Mouse (Mus musculus): Measurements from ENCODE around the gene Tsks. TPM values are rescaled to one million over a fixed set of nuclear protein-coding genes. Genes with fewer than 3 reads are reported as not detected.

The Tsks gene
- polyA plus RNA-seq, 1 experiment from 2014 or later = not detected

DNA sequence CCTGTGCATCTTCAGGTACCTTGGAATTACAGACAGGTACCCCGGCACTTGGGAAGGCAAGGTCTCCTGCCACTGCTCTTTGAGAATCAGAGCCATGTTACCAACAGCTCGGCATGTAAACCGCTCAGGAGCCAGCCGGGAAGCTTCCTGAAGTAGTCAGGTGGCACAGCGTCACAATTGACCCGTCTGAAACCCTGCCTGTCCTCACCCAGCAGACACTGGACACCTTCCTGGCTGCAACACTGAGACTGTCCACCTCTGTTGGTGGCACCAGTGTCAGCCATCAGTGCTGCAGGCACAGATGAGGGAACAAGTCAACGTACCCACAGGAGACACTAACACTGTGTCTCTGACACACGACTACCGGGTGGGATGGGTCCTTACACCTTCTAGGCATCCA, 27.7 kb upstream of the Tsks start:
- Histone ChIP-seq H3K4me2 (no peak overlapping the region), H3K4me3 (replicated peaks) (no peak overlapping the region), H3K36me3 (replicated peaks) (peaks cover 85% of the 10 kb centered on the region), H3K9me3 (replicated peaks) (no peaks in the 10 kb centered on the region), H3K27ac (replicated peaks) (no peak overlapping the region), H3K27me3 (no peaks in the 10 kb centered on the region), H3K9ac (no peak overlapping the region), H3K4me1 (replicated peaks) (peaks cover 34% of the 10 kb centered on the region)
- no peak for ATAC-seq (ENCODE audit: insufficient read depth)
- 90% methylated on average over 9 of the region's 9 CpGs for WGBS (ENCODE audit: insufficient replicate concordance)

- Histone ChIP-seq H3K9ac (no peak overlapping the region), H3K27me3 (no peaks in the 10 kb centered on the region), H3K36me3 (replicated peaks) (peaks cover 83% of the 10 kb centered on the region), H3K4me1 (replicated peaks) (peaks cover 35% of the 10 kb centered on the region), H3K27ac (replicated peaks) (no peak overlapping the region), H3K9me3 (replicated peaks) (no peaks in the 10 kb centered on the region), H3K4me2 (no peak overlapping the region), H3K4me3 (replicated peaks) (no peak overlapping the region)
- ATAC-seq (ENCODE audit: insufficient read depth) = no peak
- 82% methylated on average over 6 of the region's 6 CpGs for WGBS (ENCODE audit: insufficient replicate concordance)
These were observed 26.8 kb upstream of the Tsks start for GRCm38 (mm10) chr7:44916191-44916590.

DNA sequence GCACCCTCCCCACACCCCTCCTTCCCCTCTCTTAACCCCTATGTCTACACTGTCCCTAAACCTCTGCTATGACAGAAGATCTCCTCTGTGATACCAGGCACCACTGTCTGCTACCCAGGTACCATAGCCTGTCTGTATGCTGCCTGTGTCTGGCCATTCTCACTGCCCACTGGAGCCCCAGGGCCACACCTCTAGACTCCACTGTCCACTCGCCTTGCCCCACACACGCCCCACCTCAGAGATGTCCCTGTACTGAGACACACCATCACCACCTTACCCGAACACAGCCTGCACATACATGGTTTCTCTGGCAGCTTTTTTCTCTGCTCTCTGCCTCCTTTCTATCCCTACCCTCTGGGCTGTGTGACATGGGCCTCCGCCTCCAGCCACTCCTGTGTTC, 26.1 kb upstream of the Tsks start:
- Histone ChIP-seq H3K27ac (replicated peaks) (no peak overlapping the region), H3K4me3 (replicated peaks) (no peak overlapping the region), H3K9ac (no peak overlapping the region), H3K9me3 (replicated peaks) (no peaks in the 10 kb centered on the region), H3K36me3 (replicated peaks) (peaks cover 80% of the 10 kb centered on the region), H3K4me2 (no peak overlapping the region), H3K27me3 (no peaks in the 10 kb centered on the region), H3K4me1 (replicated peaks) (peaks cover 38% of the 10 kb centered on the region)
- WGBS (ENCODE audit: insufficient replicate concordance) = 83% methylated on average over 4 of the region's 4 CpGs
- ATAC-seq (ENCODE audit: insufficient read depth) = no peak

DNA sequence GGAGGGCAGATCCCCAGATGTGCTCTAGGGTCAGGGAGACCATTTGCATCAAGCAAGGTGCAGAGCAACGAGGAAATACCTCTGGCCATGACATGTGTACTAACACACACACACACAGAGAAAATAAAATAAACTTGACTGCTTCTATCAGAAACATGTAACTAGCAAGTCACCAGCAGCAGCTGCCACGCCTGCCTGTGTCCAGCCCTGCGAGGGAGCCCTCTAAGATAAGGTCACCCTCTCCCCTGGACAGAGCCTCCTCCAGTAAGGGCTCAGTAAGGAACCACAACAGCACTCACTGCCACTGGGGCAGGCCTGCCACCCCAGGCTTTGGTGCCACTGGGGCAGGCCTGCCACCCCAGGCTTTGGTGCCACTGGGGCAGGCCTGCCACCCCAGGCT, 24.8 kb upstream of the Tsks start:
- Histone ChIP-seq H3K4me2 (peak overlapping the region; percentile 18; the same call in 1 of the 2 replicates), H3K4me1 (replicated peaks) (peaks cover 51% of the 10 kb centered on the region), H3K9ac (no peak overlapping the region; the same call in 1 of the 2 replicates)

GRCm38 (mm10) chr7:44919127-44919526, 23.9 kb upstream of the Tsks start:
- 91% methylated on average over 5 of the region's 5 CpGs for WGBS (ENCODE audit: insufficient replicate concordance)
- no peak overlapping the region for H3K4me2 ChIP-seq
- H3K27me3 ChIP-seq = no peaks in the 10 kb centered on the region
- ATAC-seq (ENCODE audit: insufficient read depth) = no peak
- H3K4me3 ChIP-seq (replicated peaks) = no peak overlapping the region
- H3K27ac ChIP-seq (replicated peaks) = 0 out of 2 replicates have a peak overlapping the region, but pooled peaks have one; percentile 45
- H3K4me1 ChIP-seq (replicated peaks) = peaks cover 57% of the 10 kb centered on the region
- H3K9ac ChIP-seq = no peak overlapping the region
- peaks cover 79% of the 10 kb centered on the region for H3K36me3 ChIP-seq (replicated peaks)
- H3K9me3 ChIP-seq (replicated peaks) = no peaks in the 10 kb centered on the region

More for the DNA sequence above, 24.8 kb upstream of the Tsks start:
- H3K27ac ChIP-seq (replicated peaks) = peak overlapping the region; percentile 45
- H3K36me3 ChIP-seq (replicated peaks) = peaks cover 80% of the 10 kb centered on the region
- H3K27me3 ChIP-seq = no peaks in the 10 kb centered on the region
- 38% methylated on average over 3 of the region's 3 CpGs for WGBS (ENCODE audit: insufficient replicate concordance)
- H3K9me3 ChIP-seq (replicated peaks) = no peaks in the 10 kb centered on the region
- H3K4me3 ChIP-seq (replicated peaks) = no peak overlapping the region
- ATAC-seq (ENCODE audit: insufficient read depth) = peak; percentile 63

GRCm38 (mm10) chr7:44922530-44922929, 20.5 kb upstream of the Tsks start:
- Histone ChIP-seq H3K4me2 (peak overlapping the region; percentile 19; the same call in 1 of the 2 replicates), H3K36me3 (replicated peaks) (peaks cover 67% of the 10 kb centered on the region), H3K9ac (peak overlapping the region; percentile 7; the same call in 1 of the 2 replicates), H3K4me3 (replicated peaks) (no peak overlapping the region), H3K4me1 (replicated peaks) (peaks cover 81% of the 10 kb centered on the region), H3K9me3 (replicated peaks) (no peaks in the 10 kb centered on the region), H3K27me3 (no peaks in the 10 kb centered on the region), H3K27ac (replicated peaks) (peak overlapping the region; percentile 55; the same call in 1 of the 2 replicates)
- ATAC-seq (ENCODE audit: insufficient read depth) = peak; percentile 71

- Histone ChIP-seq H3K36me3 (replicated peaks) (peaks cover 52% of the 10 kb centered on the region), H3K4me2 (no peak overlapping the region), H3K27me3 (no peaks in the 10 kb centered on the region), H3K9ac (no peak overlapping the region), H3K4me3 (replicated peaks) (no peak overlapping the region), H3K27ac (replicated peaks) (no peak overlapping the region; the same call in 1 of the 2 replicates), H3K9me3 (replicated peaks) (no peaks in the 10 kb centered on the region), H3K4me1 (replicated peaks) (peaks cover 73% of the 10 kb centered on the region)
- ATAC-seq (ENCODE audit: insufficient read depth) = no peak
- 78% methylated on average over 3 of the region's 3 CpGs for WGBS (ENCODE audit: insufficient replicate concordance)
These were observed 17.5 kb upstream of the Tsks start for GRCm38 (mm10) chr7:44925468-44925867.

DNA sequence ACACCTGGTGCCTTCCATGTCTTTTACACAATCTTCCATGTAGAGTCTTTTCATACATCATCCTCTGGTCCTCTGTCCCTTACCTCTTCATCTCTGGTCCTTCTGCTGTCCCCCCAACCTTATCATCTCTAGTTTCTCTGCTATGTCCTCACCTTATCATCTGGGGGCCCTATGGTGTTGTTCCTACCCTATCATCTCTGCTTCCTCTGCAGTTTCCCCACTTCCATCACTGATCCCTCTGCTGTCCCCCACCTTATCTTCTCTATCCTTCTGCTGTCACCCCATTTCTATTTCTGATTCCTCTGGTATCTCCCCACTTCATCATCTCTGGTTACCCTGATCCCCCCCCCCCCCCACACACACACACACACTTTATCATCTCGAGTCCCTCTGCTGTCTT, 14.4 kb upstream of the Tsks start:
- no peaks in the 10 kb centered on the region for H3K9me3 ChIP-seq (replicated peaks)
- peaks cover 27% of the 10 kb centered on the region for H3K36me3 ChIP-seq (replicated peaks)
- H3K27ac ChIP-seq (replicated peaks) = peak overlapping the region; percentile 94
- H3K4me3 ChIP-seq (replicated peaks) = peak overlapping the region; percentile 97
- H3K4me1 ChIP-seq (replicated peaks) = peaks cover 56% of the 10 kb centered on the region
- H3K27me3 ChIP-seq = no peaks in the 10 kb centered on the region
- WGBS (ENCODE audit: insufficient replicate concordance) = 0% methylated on average over 1 of the region's 1 CpGs
- H3K4me2 ChIP-seq = peak overlapping the region; percentile 78
- ATAC-seq (ENCODE audit: insufficient read depth) = peak; percentile 1; the same call in 1 of the 2 replicates
- peak overlapping the region; percentile 94 for H3K9ac ChIP-seq

GRCm38 (mm10) chr7:44929204-44930151, 13.5 kb upstream of the Tsks start, which contains the start of gene Ap2a1:
Gene Ap2a1, minus strand, starts transcription at chr7:44929496.
- Histone ChIP-seq H3K36me3 (replicated peaks) (peaks cover 18% of the 10 kb centered on the region), H3K4me3 (replicated peaks) (peak within 1 kb of the TSS; percentile 97), H3K4me2 (peak within 1 kb of the TSS; percentile 82), H3K9me3 (replicated peaks) (no peaks in the 10 kb centered on the region), H3K27ac (replicated peaks) (peak within 1 kb of the TSS; percentile 94), H3K27me3 (no peaks in the 10 kb centered on the region), H3K4me1 (replicated peaks) (peaks cover 50% of the 10 kb centered on the region), H3K9ac (peak within 1 kb of the TSS; percentile 94)
- peak; percentile 95 for ATAC-seq (ENCODE audit: insufficient read depth)
- under 1% methylated on average over 84 of the region's 84 CpGs for WGBS (ENCODE audit: insufficient replicate concordance)

DNA sequence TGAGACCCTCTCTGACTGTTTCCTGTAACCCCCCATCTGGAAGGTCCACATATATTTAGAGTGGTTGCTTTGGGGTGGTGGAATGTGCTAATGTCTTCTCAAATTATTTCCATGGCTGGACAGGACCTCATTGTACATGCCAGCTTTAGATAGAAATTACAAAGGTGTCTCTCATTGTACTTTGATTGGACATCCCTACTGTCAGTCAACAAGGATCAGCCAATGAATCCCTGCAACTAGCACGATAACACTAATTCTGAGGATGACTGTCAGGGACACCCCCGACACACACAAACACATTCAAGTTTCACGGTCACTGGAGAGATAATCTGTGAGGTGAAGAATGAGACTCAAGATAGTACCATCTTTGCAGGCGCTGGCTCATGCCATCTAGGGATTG, 4.3 kb upstream of the Tsks start:
- H3K9me3 ChIP-seq (replicated peaks) = no peaks in the 10 kb centered on the region
- H3K27me3 ChIP-seq = peaks cover 7% of the 10 kb centered on the region
- H3K4me3 ChIP-seq (replicated peaks) = no peak overlapping the region
- WGBS (ENCODE audit: insufficient replicate concordance) = 68% methylated on average over 4 of the region's 4 CpGs
- H3K9ac ChIP-seq = no peak overlapping the region
- H3K36me3 ChIP-seq (replicated peaks) = no peaks in the 10 kb centered on the region
- no peak for ATAC-seq (ENCODE audit: insufficient read depth)
- H3K4me2 ChIP-seq = no peak overlapping the region
- H3K4me1 ChIP-seq (replicated peaks) = no peaks in the 10 kb centered on the region
- no peak overlapping the region for H3K27ac ChIP-seq (replicated peaks)

DNA sequence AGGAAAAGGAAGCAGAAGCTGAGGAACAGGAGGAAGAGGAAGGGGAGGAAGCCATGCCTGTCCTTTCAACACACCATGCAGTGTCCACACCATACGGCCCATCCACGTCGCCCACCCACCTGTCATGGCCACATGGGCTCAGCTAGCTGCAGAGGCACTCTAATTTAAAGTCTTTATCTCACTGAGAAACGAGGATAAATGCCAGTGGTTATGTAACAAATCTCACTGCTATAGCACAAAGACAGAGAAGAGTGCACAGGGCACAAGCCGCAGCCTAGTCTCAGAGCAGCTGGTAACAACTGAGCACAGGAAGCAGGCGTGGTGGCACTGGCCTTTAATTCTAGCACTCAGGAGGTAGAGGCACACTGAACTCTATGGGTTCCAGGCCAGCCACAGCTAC, 6.9 kb downstream of the Tsks start:
- Histone ChIP-seq H3K9ac (no peak overlapping the region), H3K36me3 (replicated peaks) (no peaks in the 10 kb centered on the region), H3K9me3 (replicated peaks) (no peaks in the 10 kb centered on the region), H3K4me1 (replicated peaks) (peaks cover 22% of the 10 kb centered on the region), H3K4me3 (replicated peaks) (no peak overlapping the region), H3K27me3 (peaks cover 69% of the 10 kb centered on the region), H3K27ac (replicated peaks) (no peak overlapping the region), H3K4me2 (no peak overlapping the region)
- no peak for ATAC-seq (ENCODE audit: insufficient read depth)
- WGBS (ENCODE audit: insufficient replicate concordance) = 37% methylated on average over 6 of the region's 6 CpGs
